Mouse (Mus musculus) cerebellum, adult 2 months (tissue): ENCODE results near the gene Zbtb2.

ENCODE experiments used
- CTCF ChIP-seq: fragments of 200-500 bp; IDR thresholded peaks from 2 replicates; pipeline ENCODE4 v1.5.1; 2011; ENCODE audit warnings: low read depth, mild to moderate bottlenecking, control low read depth, low read length, moderate library complexity, borderline replicate concordance; ENCODE audit not compliant: insufficient read depth
- POLR2A ChIP-seq: fragments of 200-500 bp; IDR thresholded peaks from 2 replicates; pipeline ENCODE4 v1.6.1; 2011; ENCODE audit warnings: low read length, control low read depth, borderline replicate concordance; ENCODE audit not compliant: insufficient read depth

DNA sequence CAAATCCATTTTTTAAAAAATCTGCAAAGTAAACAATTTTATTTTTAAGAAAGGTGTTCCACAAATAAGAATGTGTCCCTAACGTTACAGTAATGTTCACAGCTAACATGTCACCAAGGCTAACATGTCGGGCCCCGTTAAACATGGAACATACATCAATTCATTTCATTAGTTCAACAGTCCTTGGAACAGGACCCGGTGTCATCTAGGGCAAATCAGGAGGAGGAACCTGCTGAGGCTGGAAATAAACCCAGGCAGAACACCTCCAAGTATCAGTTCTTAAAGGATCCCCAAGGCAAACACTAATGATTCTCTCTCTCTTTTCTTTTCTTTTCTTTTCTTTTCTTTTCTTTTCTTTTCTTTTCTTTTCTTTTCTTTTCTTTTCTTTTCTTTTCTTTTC lies 13.2 kb downstream of the Zbtb2 start:
- TF ChIP-seq POLR2A, result no peak
- no peak for TF ChIP-seq CTCF
